13 mouse cellular contexts compared by ENCODE assay signal in the genomic region with DNA sequence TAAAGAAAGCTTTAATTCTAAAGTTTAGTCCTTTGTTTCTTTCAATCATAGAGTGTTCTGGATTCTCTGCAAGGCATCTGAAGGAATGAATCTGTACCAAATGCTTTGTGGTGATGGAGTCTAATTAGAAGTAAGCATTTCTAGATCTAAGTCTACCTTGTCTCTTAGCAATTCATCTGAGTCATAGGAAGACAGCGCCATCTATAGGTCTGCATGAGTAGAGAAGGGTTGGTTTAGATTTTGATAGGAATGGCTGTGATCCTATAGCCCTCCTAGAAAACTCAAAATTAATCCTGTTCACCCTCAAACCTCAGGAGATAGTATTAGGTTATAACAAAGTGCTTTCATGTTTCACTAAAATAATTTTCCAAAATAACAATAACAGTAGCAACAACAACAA. TPM values are rescaled to one million over a fixed set of nuclear protein-coding genes. Genes with fewer than 3 reads are reported as not detected.
A peak's percentile ranks its signal among the peaks of the same experiment; 100 is the strongest.
DNase-seq lines count a peak whose midpoint lies in the region; ATAC-seq and TF ChIP-seq lines count a peak whose summit lies in the region.
"Had no signal": no experiment of that assay in that cellular context is flagged by ENCODE, and none has a peak within 500 bp of the region (broad histone marks: within the 10 kb centered on the region; RNA-seq: fewer than 3 reads in every experiment).

No protein-coding gene starts in this region.

- no peaks in the 10 kb centered on the region for H3K79me2 ChIP-seq in heart, adult 2 months (replicated peaks; ENCODE audit: control insufficient read depth, insufficient read depth, low read length)

- 0% methylated on average over 1 of the region's 1 CpGs for WGBS in heart, adult 2 months
- 0% methylated on average over 1 of the region's 1 CpGs for WGBS in neural tube, embryonic 15.5 days

- H3K9ac ChIP-seq in heart, adult 2 months (ENCODE audit: low read depth, low read length): no peak overlapping the region
- no peak overlapping the region for H3K9ac ChIP-seq in neural tube, embryonic 15.5 days (replicated peaks)
- H3K9ac ChIP-seq: hindbrain, embryonic 15.5 days had no signal

- TF ChIP-seq CTCF in heart, adult 2 months (IDR thresholded peaks at IDR 0.05): peak; percentile 73
- peak; percentile 48 for TF ChIP-seq CTCF in Patski (IDR thresholded peaks at IDR 0.05)

- in situ Hi-C loops in Patski (cut with MboI; ENCODE audit: low pct_unique_long_range_greater_than_20kb): loop anchor here (5.0 kb wide), 2 partner anchors 198 to 503 kb away; no protein-coding TSS in a partner anchor

- no peak overlapping the region for H3K27ac ChIP-seq in heart, adult 2 months
- H3K27ac ChIP-seq in neural tube, embryonic 15.5 days (replicated peaks): no peak overlapping the region
- H3K27ac ChIP-seq: hindbrain, embryonic 15.5 days had no signal

- no peak for DNase-seq in heart, adult 2 months
- no peak for DNase-seq in heart, postnatal 14 days
- DNase-seq in 3T3-L1 (ENCODE audit: low read depth, low spot score): peak; percentile 56
- no peak for DNase-seq in Patski (ENCODE audit: low read depth, low spot score)
- no peak for DNase-seq in frontal cortex, postnatal 36 days (ENCODE audit: low spot score in 2 of 2)
- DNase-seq in adrenal gland, adult 2 months: no peak
- DNase-seq: cerebellum, adult 2 months; layer of hippocampus, postnatal 36 days had no signal

- no peaks in the 10 kb centered on the region for H3K27me3 ChIP-seq in heart, adult 2 months (ENCODE audit: control insufficient read depth, insufficient read depth, low read length)
- H3K27me3 ChIP-seq in Patski: peaks cover 7% of the 10 kb centered on the region
- H3K27me3 ChIP-seq in neural tube, embryonic 15.5 days (replicated peaks): peaks cover 3% of the 10 kb centered on the region; the same call in 1 of the 2 replicates

- H3K9me3 ChIP-seq in neural tube, embryonic 15.5 days (replicated peaks): no peaks in the 10 kb centered on the region
- H3K9me3 ChIP-seq: hindbrain, embryonic 15.5 days had no signal

- no peak for ATAC-seq in Patski
- peak; percentile 22 to 60; a peak in 1 of 4 replicates for ATAC-seq in hematopoietic stem cell, adult 5-6 weeks (replicated peaks in 1 of 2; ENCODE audit: insufficient read depth in 1 of 2, low FRiP score in 2 of 2, low TSS enrichment in 1 of 2, low read depth in 1 of 2, poor library complexity in 2 of 2, severe bottlenecking in 2 of 2)
- no peak for ATAC-seq in neural tube, embryonic 15.5 days (ENCODE audit: low FRiP score)

- CTCF ChIA-PET in Patski (lab: Charles Lee): interaction anchor here (0.7 to 1.3 kb wide), 7 partner anchors 8 to 504 kb away, joined by 3 to 6 read pairs (median 3); no protein-coding TSS in a partner anchor

- H3K4me1 ChIP-seq in heart, adult 2 months (ENCODE audit: control insufficient read depth, insufficient read depth, low read length): no peaks in the 10 kb centered on the region
- H3K4me1 ChIP-seq in neural tube, embryonic 15.5 days: no peaks in the 10 kb centered on the region
- H3K4me1 ChIP-seq: hindbrain, embryonic 15.5 days had no signal

- no peaks in the 10 kb centered on the region for H3K36me3 ChIP-seq in heart, adult 2 months (ENCODE audit: control insufficient read depth, insufficient read depth, low read length)
- H3K36me3 ChIP-seq in neural tube, embryonic 15.5 days: no peaks in the 10 kb centered on the region
- H3K36me3 ChIP-seq: hindbrain, embryonic 15.5 days had no signal

- no peak for TF ChIP-seq EP300 in heart, adult 2 months (IDR thresholded peaks at IDR 0.05; ENCODE audit: insufficient read depth, low read depth, low read length)

- POLR2A ChIA-PET in Patski (lab: Charles Lee): no interaction called here

- H3K4me3 ChIP-seq in heart, adult 2 months: no peak overlapping the region
- no peak overlapping the region for H3K4me3 ChIP-seq in neural tube, embryonic 15.5 days (replicated peaks)
- H3K4me3 ChIP-seq: hindbrain, embryonic 15.5 days had no signal

- no peak overlapping the region for H3K4me2 ChIP-seq in neural tube, embryonic 15.5 days
- H3K4me2 ChIP-seq: hindbrain, embryonic 15.5 days had no signal

- intact Hi-C loops in heart, adult 2 months (cut with DNase I): loop anchor here (5.0 to 10.0 kb wide), 2 partner anchors 198 to 501 kb away; no protein-coding TSS in a partner anchor
- intact Hi-C loops in heart, postnatal 14 days (cut with DNase I): loop anchor here (10.0 kb wide), 1 partner anchor 201 kb away; no protein-coding TSS in a partner anchor

- TF ChIP-seq POLR2A in heart, adult 2 months (IDR thresholded peaks at IDR 0.05; ENCODE audit: insufficient read depth, low read depth, low read length): no peak

RNA-seq across cellular contexts. Expression of gene Slc25a21, which starts 11.8 kb away (rescaled TPM):
- total RNA-seq in heart, adult 2 months (2021): under 1 TPM; 0.34 to 0.66 TPM
- 0.06 TPM in 1 of 2 replicates, not detected in the other for polyA plus RNA-seq in heart, adult 2 months (2012; rRNA removed)
- total RNA-seq in heart, postnatal 14 days (2021): under 1 TPM; 0.22 to 0.37 TPM
- 1.1 TPM for polyA plus RNA-seq in Patski (2021)
- 3.9 and 8.9 TPM in 2 replicates for total RNA-seq in hematopoietic stem cell, adult 5-6 weeks (2017)
- 0.14 and 0.43 TPM in 2 replicates for polyA plus RNA-seq in neural tube, embryonic 15.5 days (2015; fragmentation: Nextera tagmentation; extraction: Ambion mirVana)
- under 1 TPM; 0.40 to 0.52 TPM for total RNA-seq in adrenal gland, adult 2 months (2021)
- 0.04 and 0.07 TPM in 2 replicates for polyA plus RNA-seq in adrenal gland, adult 2 months (2012; rRNA removed)
- total RNA-seq: monocyte, adult 5-6 weeks had no signal
- polyA plus RNA-seq: small intestine, adult 2 months had no signal

RNA-seq across cellular contexts. Expression of gene Prps1l3, which starts 44.7 kb away (rescaled TPM):
- total RNA-seq in heart, adult 2 months (2021): 10 to 100 TPM; 18.5 to 20.4 TPM
- 5.8 and 13.1 TPM in 2 replicates for polyA plus RNA-seq in heart, adult 2 months (2012; rRNA removed)
- 10 to 100 TPM; 18.2 to 18.4 TPM for total RNA-seq in heart, postnatal 14 days (2021)
- polyA plus RNA-seq in Patski (2021): 40.8 TPM
- 93.7 and 111 TPM in 2 replicates for total RNA-seq in hematopoietic stem cell, adult 5-6 weeks (2017)
- polyA plus RNA-seq in neural tube, embryonic 15.5 days (2015; fragmentation: Nextera tagmentation; extraction: Ambion mirVana): 20.0 and 30.6 TPM in 2 replicates
- 10 to 100 TPM; 33.2 to 39.3 TPM for total RNA-seq in adrenal gland, adult 2 months (2021)
- polyA plus RNA-seq in adrenal gland, adult 2 months (2012; rRNA removed): 12.5 and 13.0 TPM in 2 replicates

RNA-seq across cellular contexts. Expression of gene Mipol1, which starts 44.8 kb away (rescaled TPM):
- total RNA-seq in heart, adult 2 months (2021): 1 to 10 TPM; 4.1 to 4.5 TPM
- polyA plus RNA-seq in heart, adult 2 months (2012; rRNA removed): 1.3 and 1.5 TPM in 2 replicates
- total RNA-seq in heart, postnatal 14 days (2021): 1 to 10 TPM; 5.0 to 6.1 TPM
- polyA plus RNA-seq in Patski (2021): 14.2 TPM
- total RNA-seq in hematopoietic stem cell, adult 5-6 weeks (2017): 18.7 and 28.4 TPM in 2 replicates
- polyA plus RNA-seq in neural tube, embryonic 15.5 days (2015; fragmentation: Nextera tagmentation; extraction: Ambion mirVana): 5.5 and 6.4 TPM in 2 replicates
- total RNA-seq in adrenal gland, adult 2 months (2021): 10 to 100 TPM in 1 of 2 experiments, 1 to 10 TPM in 1; 9.0 to 10.1 TPM
- 1.5 and 1.9 TPM in 2 replicates for polyA plus RNA-seq in adrenal gland, adult 2 months (2012; rRNA removed)

Comparison
In these comparisons a context has a peak if more than half of its experiments do, and no peak if none do; other contexts are left out.
1. ATAC-seq: peak in hematopoietic stem cell, adult 5-6 weeks (2 of 2); none in Patski (single experiment) and neural tube, embryonic 15.5 days (single experiment).